Mouse (Mus musculus): ENCODE results near the gene Disp3. TPM values are rescaled to one million over a fixed set of nuclear protein-coding genes. Genes with fewer than 3 reads are reported as not detected.

Gene Disp3
- polyA plus RNA-seq (2015; fragmentation: Illumina TruSeq; extraction: RNeasy Lipid Tissue Mini Kit (QIAGEN cat#74804); ENCODE audit: insufficient read depth, low replicate concordance), result not detected

GRCm38 (mm10) chr4:148287476-148288054 lies at the start of gene Disp3:
Disp3 (minus strand) TSS chr4:148287965.

Other genes starting within 250 kb of the Disp3 start
- gene Clcn6, start 249.1 kb downstream of the Disp3 start, polyA plus RNA-seq (2015; fragmentation: Illumina TruSeq; extraction: RNeasy Lipid Tissue Mini Kit (QIAGEN cat#74804); ENCODE audit: insufficient read depth, low replicate concordance), result 14.1 TPM
- gene Mthfr, start 248.9 kb downstream of the Disp3 start, polyA plus RNA-seq (2015; fragmentation: Illumina TruSeq; extraction: RNeasy Lipid Tissue Mini Kit (QIAGEN cat#74804); ENCODE audit: insufficient read depth, low replicate concordance), result 11.6 TPM
- 13.4 TPM for gene Agtrap, start 199.9 kb downstream of the Disp3 start, polyA plus RNA-seq (2015; fragmentation: Illumina TruSeq; extraction: RNeasy Lipid Tissue Mini Kit (QIAGEN cat#74804); ENCODE audit: insufficient read depth, low replicate concordance)
- 16.3 TPM for gene Mad2l2, start 157.6 kb downstream of the Disp3 start, polyA plus RNA-seq (2015; fragmentation: Illumina TruSeq; extraction: RNeasy Lipid Tissue Mini Kit (QIAGEN cat#74804); ENCODE audit: insufficient read depth, low replicate concordance)
- gene Draxin, start 157.3 kb downstream of the Disp3 start, polyA plus RNA-seq (2015; fragmentation: Illumina TruSeq; extraction: RNeasy Lipid Tissue Mini Kit (QIAGEN cat#74804); ENCODE audit: insufficient read depth, low replicate concordance), result 2.5 TPM
- gene Fbxo6, start 135.8 kb downstream of the Disp3 start, polyA plus RNA-seq (2015; fragmentation: Illumina TruSeq; extraction: RNeasy Lipid Tissue Mini Kit (QIAGEN cat#74804); ENCODE audit: insufficient read depth, low replicate concordance), result 15.7 TPM
- 2.1 TPM for gene Fbxo44, start 127.5 kb downstream of the Disp3 start, polyA plus RNA-seq (2015; fragmentation: Illumina TruSeq; extraction: RNeasy Lipid Tissue Mini Kit (QIAGEN cat#74804); ENCODE audit: insufficient read depth, low replicate concordance)
- gene Fbxo2, start 127.3 kb downstream of the Disp3 start, polyA plus RNA-seq (2015; fragmentation: Illumina TruSeq; extraction: RNeasy Lipid Tissue Mini Kit (QIAGEN cat#74804); ENCODE audit: insufficient read depth, low replicate concordance), result not detected
- gene Ubiad1, start 156.8 kb upstream of the Disp3 start, polyA plus RNA-seq (2015; fragmentation: Illumina TruSeq; extraction: RNeasy Lipid Tissue Mini Kit (QIAGEN cat#74804); ENCODE audit: insufficient read depth, low replicate concordance), result 7.9 TPM
- gene Mtor, start 160.6 kb upstream of the Disp3 start, polyA plus RNA-seq (2015; fragmentation: Illumina TruSeq; extraction: RNeasy Lipid Tissue Mini Kit (QIAGEN cat#74804); ENCODE audit: insufficient read depth, low replicate concordance), result 11.5 TPM
- 1.6 TPM for gene Angptl7, start 212.5 kb upstream of the Disp3 start, polyA plus RNA-seq (2015; fragmentation: Illumina TruSeq; extraction: RNeasy Lipid Tissue Mini Kit (QIAGEN cat#74804); ENCODE audit: insufficient read depth, low replicate concordance)